In the genomic region with DNA sequence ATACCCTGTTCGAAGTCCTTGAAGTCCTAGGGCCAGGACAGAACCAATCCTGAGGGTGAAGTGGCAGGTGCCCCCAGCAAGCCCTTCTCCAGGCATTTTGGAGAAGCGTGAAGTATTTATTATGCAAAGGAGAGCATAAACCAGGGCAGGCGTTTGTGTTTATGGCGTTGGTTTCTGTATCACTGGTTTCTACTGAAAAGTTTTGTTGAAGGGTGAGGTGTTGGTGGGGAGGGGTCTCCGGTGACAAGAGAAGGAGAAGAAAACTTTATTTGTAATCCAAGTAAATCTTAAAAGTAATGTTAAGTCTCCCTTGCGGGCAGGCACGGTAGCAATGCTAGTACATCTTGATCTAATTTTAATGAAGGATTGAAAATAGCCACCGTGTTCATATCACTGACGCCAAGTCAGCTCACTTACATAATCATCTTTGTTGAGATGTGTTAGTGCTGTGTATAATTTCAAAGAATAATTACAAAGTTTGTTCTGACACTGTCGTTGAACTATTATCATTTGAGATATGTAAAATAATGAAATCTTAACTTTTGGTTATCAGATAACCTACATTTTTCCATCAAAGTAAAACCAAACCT, we compare ENCODE assay signal across 8 mouse cellular contexts.
DNase-seq lines count a peak whose midpoint lies in the region; ATAC-seq lines count a peak whose summit lies in the region.

No protein-coding gene starts in this region.

- no peak overlapping the region for H3K27ac ChIP-seq in intestine, embryonic 16.5 days (ENCODE audit: low read length)
- H3K27ac ChIP-seq in neural tube, embryonic 15.5 days (replicated peaks), result peak overlapping the region; percentile 94; the same call in 1 of the 2 replicates

- peak; percentile 14 to 22 for DNase-seq in right cerebral cortex, adult 2 months (ENCODE audit: low spot score in 2 of 2)
- no peak for DNase-seq in right cerebral cortex, postnatal 14 days
- DNase-seq in testis, postnatal 10 days (ENCODE audit: low spot score), result no peak
- no peak for DNase-seq in spleen, adult 12 weeks (ENCODE audit: low spot score)

- peaks cover 38% of the 10 kb centered on the region for H3K4me1 ChIP-seq in erythroblast, embryonic 14.5 days (ENCODE audit: control insufficient read depth)
- H3K4me1 ChIP-seq in intestine, embryonic 16.5 days (ENCODE audit: control insufficient read depth, insufficient read depth, low read length), result peaks cover 3% of the 10 kb centered on the region; the same call in 1 of the 2 replicates
- H3K4me1 ChIP-seq in neural tube, embryonic 15.5 days, result peaks cover 15% of the 10 kb centered on the region; the same call in 1 of the 2 replicates

- peaks cover 27% of the 10 kb centered on the region for H3K36me3 ChIP-seq in erythroblast, embryonic 14.5 days (ENCODE audit: control insufficient read depth)
- no peaks in the 10 kb centered on the region for H3K36me3 ChIP-seq in intestine, embryonic 16.5 days (ENCODE audit: control insufficient read depth, insufficient read depth, low read length)
- no peaks in the 10 kb centered on the region for H3K36me3 ChIP-seq in neural tube, embryonic 15.5 days

- no peaks in the 10 kb centered on the region for H3K9me3 ChIP-seq in erythroblast, embryonic 14.5 days (ENCODE audit: control insufficient read depth, low read length)
- H3K9me3 ChIP-seq in intestine, embryonic 16.5 days (ENCODE audit: control insufficient read depth, low read length), result no peaks in the 10 kb centered on the region
- H3K9me3 ChIP-seq in neural tube, embryonic 15.5 days (replicated peaks), result no peaks in the 10 kb centered on the region

- 24% methylated on average over 10 of the region's 10 CpGs for WGBS in intestine, embryonic 16.5 days
- 17% methylated on average over 10 of the region's 10 CpGs for WGBS in neural tube, embryonic 15.5 days

- ATAC-seq in erythroblast, adult 5-6 weeks (replicated peaks; ENCODE audit: low FRiP score, poor library complexity, severe bottlenecking), result no peak
- no peak for ATAC-seq in intestine, embryonic 16.5 days
- no peak for ATAC-seq in neural tube, embryonic 15.5 days (ENCODE audit: low FRiP score)

- H3K9ac ChIP-seq in intestine, embryonic 16.5 days (ENCODE audit: low read depth, low read length), result peak overlapping the region; percentile 90
- peak overlapping the region; percentile 75 for H3K9ac ChIP-seq in neural tube, embryonic 15.5 days (replicated peaks)

- H3K27me3 ChIP-seq in erythroblast, embryonic 14.5 days (ENCODE audit: control insufficient read depth), result no peaks in the 10 kb centered on the region
- H3K27me3 ChIP-seq in intestine, embryonic 16.5 days (replicated peaks; ENCODE audit: control insufficient read depth, insufficient read depth, low read length), result no peaks in the 10 kb centered on the region
- no peaks in the 10 kb centered on the region for H3K27me3 ChIP-seq in neural tube, embryonic 15.5 days (replicated peaks)

- H3K4me2 ChIP-seq in intestine, embryonic 16.5 days (ENCODE audit: low read depth, low read length), result peak overlapping the region; percentile 76
- peak overlapping the region; percentile 78 for H3K4me2 ChIP-seq in neural tube, embryonic 15.5 days

- H3K4me3 ChIP-seq in erythroblast, embryonic 14.5 days (replicated peaks), result peak overlapping the region; percentile 90
- H3K4me3 ChIP-seq in intestine, embryonic 16.5 days (ENCODE audit: low read length), result peak overlapping the region; percentile 76
- H3K4me3 ChIP-seq in neural tube, embryonic 15.5 days (replicated peaks), result peak overlapping the region; percentile 76

Comparison
In these comparisons a context has a peak if more than half of its experiments do, and no peak if none do; other contexts are left out.
1. DNase-seq: peak in right cerebral cortex, adult 2 months (2 of 2); none in right cerebral cortex, postnatal 14 days (single experiment), testis, postnatal 10 days (single experiment) and spleen, adult 12 weeks (single experiment).
2. Peak in every context shown above with its lines, with median percentiles within 50 percentile points of each other: H3K4me3 ChIP-seq.